Mouse (Mus musculus) stomach, embryonic 14.5 days (tissue): ENCODE data around the gene Ppil3. TPM values are rescaled to one million over a fixed set of nuclear protein-coding genes. Genes with fewer than 3 reads are reported as not detected.

Source experiments
- ATAC-seq: fragments of 200-750 bp; cut with Nextera tagmentation; 2 replicates; pipeline ENCODE4 v1.8.0; 2017; ENCODE audit warnings: low read depth, moderate TSS enrichment; ENCODE audit not compliant: insufficient number of reproducible peaks, insufficient read depth, low FRiP score
- H3K27ac ChIP-seq: fragments of 300-500 bp; sonication (generic); 2 replicates; pipeline ENCODE4 v1.5.1; 2014; ENCODE audit warnings: mild to moderate bottlenecking, low read length, moderate library complexity, mixed read lengths
- H3K27me3 ChIP-seq: fragments of 300-500 bp; sonication (generic); 2 replicates; pipeline ENCODE4 v1.6.1; 2014; ENCODE audit warnings: low read length, control low read depth, mixed read lengths; ENCODE audit not compliant: control insufficient read depth, insufficient read depth
- H3K36me3 ChIP-seq: fragments of 300-500 bp; sonication (generic); 2 replicates; pipeline ENCODE4 v1.6.1; 2014; ENCODE audit warnings: mild to moderate bottlenecking, control low read depth, low read length, moderate library complexity, mixed read lengths; ENCODE audit not compliant: control insufficient read depth, insufficient read depth
- H3K4me1 ChIP-seq: fragments of 300-500 bp; sonication (generic); 2 replicates; pipeline ENCODE4 v1.6.1; 2014; ENCODE audit warnings: low read length, control low read depth, mixed read lengths; ENCODE audit not compliant: control insufficient read depth, insufficient read depth
- H3K4me2 ChIP-seq: fragments of 300-500 bp; sonication (generic); replicated peaks from 2 replicates; pipeline ENCODE4 v1.6.1; 2014; ENCODE audit warnings: low read depth, low read length, control low read depth
- H3K4me3 ChIP-seq: fragments of 300-500 bp; sonication (generic); 2 replicates; pipeline ENCODE4 v1.5.1; 2014; ENCODE audit warnings: low read depth, low read length, control low read depth
- H3K9ac ChIP-seq: fragments of 300-500 bp; sonication (generic); replicated peaks from 2 replicates; pipeline ENCODE4 v1.6.1; 2014; ENCODE audit warnings: low read depth, mild to moderate bottlenecking, control low read depth, low read length, moderate library complexity, mixed read lengths
- H3K9me3 ChIP-seq: fragments of 300-500 bp; sonication (generic); 2 replicates; pipeline ENCODE4 v1.6.1; 2016; ENCODE audit warnings: low read depth, low read length, control low read depth; ENCODE audit not compliant: control insufficient read depth
- WGBS: fragments of 180-500 bp; shearing (Covaris S2); extraction: QIAGEN DNeasy Blood & Tissue Kit; methylation state at CpG from one replicate; pipeline ENCODE4 v1.1.7; 2014; 5-methylcytosine and 5-hydroxymethylcytosine counted together
- polyA plus RNA-seq: library from polyadenylated mRNA; unstranded; fragments of >200 nt; fragmentation: Nextera tagmentation; extraction: Ambion mirVana; gene quantifications from 2 replicates; pipeline ENCODE4 v1.2.1, GENCODE M21; 2014

The Ppil3 gene
- polyA plus RNA-seq, 1 experiment from 2014 or later: 58.5 TPM

DNA sequence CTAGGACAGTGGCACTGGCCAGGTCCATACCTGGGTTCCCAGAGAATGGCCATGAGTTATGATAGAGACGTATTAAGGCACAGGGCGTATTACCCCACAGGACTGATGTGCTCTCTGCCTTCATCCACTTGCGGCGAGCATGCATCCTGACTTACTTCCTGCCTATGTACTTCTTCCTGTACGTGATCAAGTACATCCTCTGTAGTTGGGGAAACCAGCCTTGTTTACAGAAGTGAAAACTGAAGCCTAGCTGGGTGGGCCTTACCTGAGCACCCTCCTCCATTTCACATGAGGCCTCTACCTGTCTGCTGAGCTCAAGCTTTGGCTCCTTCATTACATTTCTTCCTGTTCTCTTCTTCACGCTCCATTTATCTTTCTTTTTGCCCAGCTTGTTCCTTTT lies 9.0 kb upstream of the Ppil3 start:
- no peak overlapping the region for H3K9ac ChIP-seq
- WGBS: 92% methylated on average over 6 of the region's 6 CpGs

DNA sequence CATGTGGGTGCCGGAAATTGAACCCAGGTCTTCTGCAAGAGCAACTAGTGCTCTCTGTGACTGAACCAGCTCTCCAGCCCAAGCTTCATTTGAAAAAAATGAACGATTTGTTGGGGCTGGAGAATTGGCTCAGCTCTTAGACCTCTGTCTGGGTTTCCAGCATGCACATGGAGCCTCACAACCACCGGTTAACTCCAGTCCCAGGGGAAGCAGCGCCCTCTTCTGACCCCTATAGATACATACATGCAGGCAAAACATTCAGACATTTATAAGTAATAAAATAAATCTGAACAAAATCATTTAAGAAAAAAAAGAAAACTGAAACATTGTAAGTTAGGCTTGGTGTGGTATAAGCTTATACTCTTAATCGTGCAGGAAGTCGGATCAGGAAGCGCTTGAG lies 3.1 kb upstream of the Ppil3 start:
- 82% methylated on average over 7 of the region's 7 CpGs for WGBS
- Histone ChIP-seq H3K36me3 (peaks cover 34% of the 10 kb centered on the region), H3K4me1 (peaks cover 12% of the 10 kb centered on the region), H3K4me3 (no peak overlapping the region), H3K9me3 (no peaks in the 10 kb centered on the region), H3K9ac (no peak overlapping the region), H3K4me2 (no peak overlapping the region), H3K27ac (no peak overlapping the region), H3K27me3 (no peaks in the 10 kb centered on the region)
- ATAC-seq: no peak

More for the DNA sequence above, 9.0 kb upstream of the Ppil3 start:
- H3K4me3 ChIP-seq: no peak overlapping the region
- H3K9me3 ChIP-seq: no peaks in the 10 kb centered on the region
- peaks cover 57% of the 10 kb centered on the region for H3K36me3 ChIP-seq
- no peak overlapping the region for H3K4me2 ChIP-seq
- H3K27ac ChIP-seq: no peak overlapping the region
- H3K27me3 ChIP-seq: no peaks in the 10 kb centered on the region
- H3K4me1 ChIP-seq: no peaks in the 10 kb centered on the region
- ATAC-seq: no peak

DNA sequence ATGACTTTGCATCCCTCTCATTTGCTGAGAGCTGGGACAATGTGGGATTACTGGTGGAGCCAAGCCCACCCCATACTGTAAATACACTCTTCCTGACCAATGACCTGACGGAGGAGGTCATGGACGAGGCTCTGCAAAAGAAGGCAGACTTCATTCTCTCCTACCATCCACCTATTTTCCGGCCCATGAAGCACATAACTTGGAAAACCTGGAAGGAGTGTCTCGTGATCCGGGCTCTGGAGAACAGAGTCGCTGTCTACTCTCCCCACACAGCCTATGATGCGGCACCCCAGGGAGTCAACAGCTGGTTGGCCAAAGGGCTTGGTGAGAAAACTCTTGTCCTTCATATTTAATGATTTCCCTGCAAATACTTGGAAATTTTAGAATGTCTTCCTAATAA lies 2.5 kb upstream of the Ppil3 start:
- H3K36me3 ChIP-seq: peaks cover 34% of the 10 kb centered on the region
- H3K4me1 ChIP-seq: peaks cover 12% of the 10 kb centered on the region
- ATAC-seq: no peak
- 92% methylated on average over 7 of the region's 7 CpGs for WGBS
- H3K9me3 ChIP-seq: no peaks in the 10 kb centered on the region
- H3K27me3 ChIP-seq: no peaks in the 10 kb centered on the region
- no peak overlapping the region for H3K4me2 ChIP-seq
- H3K27ac ChIP-seq: no peak overlapping the region
- no peak overlapping the region for H3K4me3 ChIP-seq
- H3K9ac ChIP-seq: no peak overlapping the region

DNA sequence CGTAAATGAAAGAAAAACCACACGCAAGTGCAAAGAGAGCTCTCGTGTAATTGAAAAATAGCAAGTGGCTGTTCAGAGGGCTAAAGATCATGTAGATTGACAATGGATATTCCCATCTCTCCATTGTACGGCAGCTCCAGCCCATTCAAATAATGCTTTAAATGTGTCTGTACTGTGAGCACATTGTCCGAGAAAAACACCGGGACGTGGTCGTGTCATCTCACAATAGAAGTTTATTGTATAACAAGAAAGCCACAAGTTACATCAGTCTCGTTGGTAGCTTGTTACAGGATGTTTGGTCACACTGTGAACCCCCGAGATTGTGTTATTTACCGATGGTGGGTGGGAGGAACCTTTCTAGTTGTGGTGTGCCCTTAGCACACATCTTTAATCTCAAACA lies 575 bp upstream of the Ppil3 start:
- WGBS: 7% methylated on average over 11 of the region's 11 CpGs
- no peaks in the 10 kb centered on the region for H3K9me3 ChIP-seq
- no peak for ATAC-seq
- peaks cover 12% of the 10 kb centered on the region for H3K4me1 ChIP-seq
- peak overlapping the region; percentile 72 for H3K9ac ChIP-seq
- peak overlapping the region; percentile 63 for H3K4me3 ChIP-seq
- peaks cover 26% of the 10 kb centered on the region for H3K36me3 ChIP-seq
- H3K27ac ChIP-seq: peak overlapping the region; percentile 94
- H3K27me3 ChIP-seq: no peaks in the 10 kb centered on the region
- H3K4me2 ChIP-seq: peak overlapping the region; percentile 57

DNA sequence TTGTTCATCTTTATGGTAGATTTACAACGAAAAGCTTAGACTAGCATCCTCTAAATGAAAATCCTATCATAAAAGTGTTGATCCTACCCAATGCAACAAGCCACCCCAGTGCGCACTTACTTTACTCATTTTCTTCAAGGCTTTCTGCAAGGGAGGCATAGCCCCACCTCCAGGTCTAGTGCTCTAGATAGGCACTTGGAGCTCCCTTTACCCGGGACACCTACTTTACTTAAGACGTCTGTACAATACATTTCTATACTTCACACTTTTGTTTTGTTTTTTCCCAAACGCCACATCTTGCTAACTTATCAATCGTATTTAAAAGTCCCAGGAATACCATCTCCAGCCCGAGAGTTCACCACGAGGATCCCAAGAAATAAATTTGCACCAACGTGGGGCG lies 595 bp downstream of the Ppil3 start:
- 9% methylated on average over 10 of the region's 10 CpGs for WGBS
- H3K4me2 ChIP-seq: peak overlapping the region; percentile 57
- no peak for ATAC-seq
- no peaks in the 10 kb centered on the region for H3K27me3 ChIP-seq
- peak overlapping the region; percentile 72 for H3K9ac ChIP-seq
- H3K9me3 ChIP-seq: no peaks in the 10 kb centered on the region
- peaks cover 12% of the 10 kb centered on the region for H3K4me1 ChIP-seq
- peak overlapping the region; percentile 63 for H3K4me3 ChIP-seq
- peaks cover 18% of the 10 kb centered on the region; the same call in 1 of the 2 replicates for H3K36me3 ChIP-seq
- peak overlapping the region; percentile 94 for H3K27ac ChIP-seq

DNA sequence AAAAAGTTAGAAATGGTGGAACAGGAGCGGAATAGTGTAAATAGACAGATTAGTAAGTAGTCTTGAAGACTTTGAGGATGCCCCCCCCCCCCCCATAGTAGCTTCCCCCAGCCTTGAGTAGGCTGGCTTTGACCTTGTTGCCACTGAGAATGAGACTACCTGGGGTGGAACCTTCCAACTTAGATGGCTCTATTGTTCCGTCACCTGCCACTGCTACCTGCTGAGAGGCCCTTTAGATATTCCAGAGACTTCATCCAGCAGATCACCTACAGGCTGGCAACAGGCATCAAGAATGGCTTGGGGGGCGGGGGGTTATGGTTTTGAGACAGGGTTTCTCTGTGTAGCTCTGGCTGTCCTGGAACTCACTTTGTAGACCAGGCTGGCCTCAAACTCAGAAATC lies 20.7 kb downstream of the Ppil3 start:
- H3K4me2 ChIP-seq: no peak overlapping the region; the same call in 1 of the 2 replicates
- H3K9me3 ChIP-seq: no peaks in the 10 kb centered on the region
- peaks cover 17% of the 10 kb centered on the region; the same call in 1 of the 2 replicates for H3K4me1 ChIP-seq
- no peaks in the 10 kb centered on the region for H3K27me3 ChIP-seq
- H3K27ac ChIP-seq: no peak overlapping the region
- H3K9ac ChIP-seq: no peak overlapping the region
- no peak for ATAC-seq
- H3K4me3 ChIP-seq: no peak overlapping the region
- H3K36me3 ChIP-seq: peaks cover 17% of the 10 kb centered on the region
- 84% methylated on average over 3 of the region's 3 CpGs for WGBS

DNA sequence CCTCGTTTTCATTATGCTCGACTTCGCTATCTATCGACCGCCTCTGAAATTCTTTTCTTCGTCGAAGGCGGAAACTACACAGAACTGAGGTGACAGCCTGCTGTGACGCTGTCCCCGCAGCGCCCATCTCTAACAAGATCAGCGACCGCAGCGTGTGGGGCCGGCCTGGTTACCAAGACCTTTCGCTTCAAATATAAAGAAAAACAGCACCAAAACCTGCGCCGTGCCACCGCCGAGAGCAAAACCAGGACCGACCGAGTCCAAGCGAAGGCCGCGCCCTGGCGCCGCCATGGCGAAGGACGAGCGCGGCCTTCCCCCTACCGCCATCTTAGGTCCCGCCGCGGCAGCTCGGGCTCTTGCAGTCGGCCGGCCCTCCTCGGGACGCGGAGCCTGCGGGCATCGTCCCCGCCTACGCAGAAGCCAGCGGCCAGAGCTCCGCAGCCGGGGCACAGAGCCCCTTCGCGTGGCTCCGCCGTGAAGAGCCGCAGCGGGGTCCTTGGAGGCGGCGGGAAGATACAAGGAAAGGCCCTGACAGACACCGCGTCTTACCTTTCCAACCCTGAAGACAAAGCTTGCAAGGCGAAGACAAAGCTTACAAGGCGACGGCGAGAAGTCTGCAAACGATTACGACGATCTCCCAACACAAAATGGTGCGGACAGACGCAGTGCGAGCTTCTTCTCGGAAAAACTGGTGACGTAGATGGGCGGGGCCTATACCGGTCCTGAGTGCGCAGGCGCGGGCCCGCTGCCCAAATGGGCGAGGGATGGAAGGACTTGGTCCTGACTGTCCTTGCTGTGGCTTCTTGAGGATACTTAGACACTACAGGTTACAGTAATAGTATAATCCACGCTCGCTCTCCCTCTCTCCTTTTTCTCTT lies 21.7 kb downstream of the Ppil3 start, which contains the start of gene Clk1:
Clk1 (minus strand) TSS at position 696 of the 878 bp plus-strand sequence.
- no peaks in the 10 kb centered on the region for H3K27me3 ChIP-seq
- peak within 1 kb of the TSS; percentile 100 for H3K4me3 ChIP-seq
- no peaks in the 10 kb centered on the region for H3K9me3 ChIP-seq
- peak within 1 kb of the TSS; percentile 100 for H3K27ac ChIP-seq
- H3K4me2 ChIP-seq: peak within 1 kb of the TSS; percentile 68
- H3K9ac ChIP-seq: peak within 1 kb of the TSS; percentile 98
- peak; percentile 96 for ATAC-seq
- peaks cover 25% of the 10 kb centered on the region for H3K36me3 ChIP-seq
- under 1% methylated on average over 79 of the region's 79 CpGs for WGBS
- H3K4me1 ChIP-seq: peaks cover 17% of the 10 kb centered on the region; the same call in 1 of the 2 replicates

DNA sequence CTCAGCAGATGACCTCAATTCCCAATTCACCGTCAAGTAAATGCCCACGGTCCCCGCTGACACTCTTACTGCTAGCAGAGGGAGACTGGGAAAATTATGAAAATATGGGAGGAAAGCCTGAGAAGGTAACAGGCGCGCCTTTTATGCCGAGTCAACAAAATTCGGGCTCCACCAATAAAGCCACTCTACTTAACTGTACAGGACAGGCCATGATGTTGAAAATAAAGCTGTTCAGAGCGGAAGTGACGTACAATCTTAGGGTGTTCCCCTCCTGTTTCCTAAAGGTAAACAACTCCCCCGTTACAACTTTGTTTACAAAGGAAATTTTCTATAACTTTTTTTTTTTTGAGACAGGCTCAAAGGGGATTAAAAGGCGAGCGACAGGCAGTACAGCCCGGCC lies 22.4 kb downstream of the Ppil3 start:
- no peaks in the 10 kb centered on the region for H3K27me3 ChIP-seq
- WGBS: 4% methylated on average over 13 of the region's 13 CpGs
- peak; percentile 50; the same call in 1 of the 2 replicates for ATAC-seq
- no peaks in the 10 kb centered on the region for H3K9me3 ChIP-seq
- peak overlapping the region; percentile 68 for H3K4me2 ChIP-seq
- H3K9ac ChIP-seq: peak overlapping the region; percentile 98
- H3K27ac ChIP-seq: peak overlapping the region; percentile 100; the same call in 1 of the 2 replicates
- peaks cover 17% of the 10 kb centered on the region; the same call in 1 of the 2 replicates for H3K4me1 ChIP-seq
- H3K36me3 ChIP-seq: peaks cover 33% of the 10 kb centered on the region
- H3K4me3 ChIP-seq: peak overlapping the region; percentile 100
